Mouse (Mus musculus): ENCODE measurements around the gene Atp8b5. TPM values are rescaled to one million over a fixed set of nuclear protein-coding genes. Genes with fewer than 3 reads are reported as not detected.

Gene Atp8b5
- total and polyA plus RNA-seq, 2 experiments from 2014 or later: 0.11 TPM; not detected in 1

- H3K4me3 ChIP-seq (ENCODE audit: low read depth, low read length): no peak overlapping the region
- DNase-seq (ENCODE audit: low spot score) (no peak), ATAC-seq (ENCODE audit: insufficient read depth, low read depth) (no peak)
- WGBS: 93% methylated on average over 2 of the region's 2 CpGs
- H3K4me1 ChIP-seq (ENCODE audit: control insufficient read depth, insufficient read depth): peaks cover 14% of the 10 kb centered on the region
- TF ChIP-seq EP300 (IDR thresholded peaks at IDR 0.05; ENCODE audit: low read depth) (no peak), CTCF (IDR thresholded peaks at IDR 0.05; ENCODE audit: low read depth) (no peak)
- H3K27ac ChIP-seq (ENCODE audit: low read depth): no peak overlapping the region
- no peak overlapping the region for H3K4me2 ChIP-seq (ENCODE audit: low read depth, low read length)
- peaks cover 24% of the 10 kb centered on the region for H3K36me3 ChIP-seq (replicated peaks; ENCODE audit: control insufficient read depth, insufficient read depth, low read length)
- no peaks in the 10 kb centered on the region for H3K27me3 ChIP-seq (ENCODE audit: control insufficient read depth, insufficient read depth, low read length)
- H3K9ac ChIP-seq (replicated peaks; ENCODE audit: low read depth, low read length): no peak overlapping the region
- H3K9me3 ChIP-seq (replicated peaks; ENCODE audit: control insufficient read depth, low read length): no peaks in the 10 kb centered on the region
Measured at GRCm38 (mm10) chr4:43257040-43257439, 9.9 kb upstream of the Atp8b5 start.

- DNase-seq (ENCODE audit: low spot score) (peak; percentile 27), ATAC-seq (ENCODE audit: insufficient read depth, low read depth) (peak; percentile 51; the same call in 1 of the 2 replicates)
- Histone ChIP-seq H3K4me1 (ENCODE audit: control insufficient read depth, insufficient read depth) (peaks cover 14% of the 10 kb centered on the region), H3K27ac (ENCODE audit: low read depth) (no peak overlapping the region), H3K27me3 (ENCODE audit: control insufficient read depth, insufficient read depth, low read length) (no peaks in the 10 kb centered on the region), H3K9ac (replicated peaks; ENCODE audit: low read depth, low read length) (no peak overlapping the region), H3K4me3 (ENCODE audit: low read depth, low read length) (no peak overlapping the region), H3K4me2 (ENCODE audit: low read depth, low read length) (no peak overlapping the region), H3K9me3 (replicated peaks; ENCODE audit: control insufficient read depth, low read length) (no peaks in the 10 kb centered on the region), H3K36me3 (replicated peaks; ENCODE audit: control insufficient read depth, insufficient read depth, low read length) (peaks cover 21% of the 10 kb centered on the region)
- whole genome bisulfite sequencing: 34% methylated on average over 4 of the region's 4 CpGs
- no peak for TF ChIP-seq CTCF (IDR thresholded peaks at IDR 0.05; ENCODE audit: low read depth)
Measured at GRCm38 (mm10) chr4:43258556-43258955, 8.4 kb upstream of the Atp8b5 start.

- H3K27ac ChIP-seq (ENCODE audit: low read depth): no peak overlapping the region
- H3K27me3 ChIP-seq (ENCODE audit: control insufficient read depth, insufficient read depth, low read length): no peaks in the 10 kb centered on the region
- H3K4me1 ChIP-seq (ENCODE audit: control insufficient read depth, insufficient read depth): peaks cover 14% of the 10 kb centered on the region
- H3K9ac ChIP-seq (replicated peaks; ENCODE audit: low read depth, low read length): no peak overlapping the region
- ATAC-seq (ENCODE audit: insufficient read depth, low read depth) (no peak), DNase-seq (ENCODE audit: low spot score) (no peak)
- WGBS: 74% methylated on average over 3 of the region's 3 CpGs
- peaks cover 18% of the 10 kb centered on the region for H3K36me3 ChIP-seq (replicated peaks; ENCODE audit: control insufficient read depth, insufficient read depth, low read length)
- H3K9me3 ChIP-seq (replicated peaks; ENCODE audit: control insufficient read depth, low read length): no peaks in the 10 kb centered on the region
- TF ChIP-seq CTCF (IDR thresholded peaks at IDR 0.05; ENCODE audit: low read depth) (no peak), EP300 (IDR thresholded peaks at IDR 0.05; ENCODE audit: low read depth) (no peak)
- no peak overlapping the region for H3K4me3 ChIP-seq (ENCODE audit: low read depth, low read length)
- H3K4me2 ChIP-seq (ENCODE audit: low read depth, low read length): no peak overlapping the region
Measured at GRCm38 (mm10) chr4:43259435-43259834, 7.5 kb upstream of the Atp8b5 start.

- Histone ChIP-seq H3K4me2 (ENCODE audit: low read depth, low read length) (no peak overlapping the region), H3K9ac (replicated peaks; ENCODE audit: low read depth, low read length) (no peak overlapping the region), H3K9me3 (replicated peaks; ENCODE audit: control insufficient read depth, low read length) (no peaks in the 10 kb centered on the region), H3K4me3 (ENCODE audit: low read depth, low read length) (no peak overlapping the region), H3K4me1 (ENCODE audit: control insufficient read depth, insufficient read depth) (peaks cover 14% of the 10 kb centered on the region), H3K27me3 (ENCODE audit: control insufficient read depth, insufficient read depth, low read length) (no peaks in the 10 kb centered on the region), H3K27ac (ENCODE audit: low read depth) (no peak overlapping the region), H3K36me3 (replicated peaks; ENCODE audit: control insufficient read depth, insufficient read depth, low read length) (peaks cover 18% of the 10 kb centered on the region)
- DNase-seq (ENCODE audit: low spot score) (no peak), ATAC-seq (ENCODE audit: insufficient read depth, low read depth) (no peak)
- TF ChIP-seq CTCF (IDR thresholded peaks at IDR 0.05; ENCODE audit: low read depth): no peak
- 72% methylated on average over 5 of the region's 5 CpGs for WGBS
Measured at GRCm38 (mm10) chr4:43260096-43260495, 6.9 kb upstream of the Atp8b5 start.

GRCm38 (mm10) chr4:43262821-43263220, 4.1 kb upstream of the Atp8b5 start:
- ATAC-seq (ENCODE audit: insufficient read depth, low read depth) (no peak), DNase-seq (ENCODE audit: low spot score) (no peak)
- no peaks in the 10 kb centered on the region for H3K9me3 ChIP-seq (replicated peaks; ENCODE audit: control insufficient read depth, low read length)
- no peak overlapping the region for H3K9ac ChIP-seq (replicated peaks; ENCODE audit: low read depth, low read length)
- H3K4me2 ChIP-seq (ENCODE audit: low read depth, low read length): no peak overlapping the region
- H3K27me3 ChIP-seq (ENCODE audit: control insufficient read depth, insufficient read depth, low read length): no peaks in the 10 kb centered on the region
- no peaks in the 10 kb centered on the region; the same call in 1 of the 2 replicates for H3K36me3 ChIP-seq (replicated peaks; ENCODE audit: control insufficient read depth, insufficient read depth, low read length)
- peaks cover 14% of the 10 kb centered on the region for H3K4me1 ChIP-seq (ENCODE audit: control insufficient read depth, insufficient read depth)
- TF ChIP-seq EP300 (IDR thresholded peaks at IDR 0.05; ENCODE audit: low read depth) (no peak), CTCF (IDR thresholded peaks at IDR 0.05; ENCODE audit: low read depth) (no peak)
- no peak overlapping the region for H3K27ac ChIP-seq (ENCODE audit: low read depth)
- 79% methylated on average over 6 of the region's 6 CpGs for WGBS
- H3K4me3 ChIP-seq (ENCODE audit: low read depth, low read length): no peak overlapping the region

GRCm38 (mm10) chr4:43266146-43266545, 813 bp upstream of the Atp8b5 start:
- Histone ChIP-seq H3K27ac (ENCODE audit: low read depth) (no peak overlapping the region), H3K4me1 (ENCODE audit: control insufficient read depth, insufficient read depth) (no peaks in the 10 kb centered on the region), H3K9ac (replicated peaks; ENCODE audit: low read depth, low read length) (no peak overlapping the region), H3K4me2 (ENCODE audit: low read depth, low read length) (no peak overlapping the region), H3K27me3 (ENCODE audit: control insufficient read depth, insufficient read depth, low read length) (no peaks in the 10 kb centered on the region), H3K36me3 (replicated peaks; ENCODE audit: control insufficient read depth, insufficient read depth, low read length) (no peaks in the 10 kb centered on the region; the same call in 1 of the 2 replicates), H3K9me3 (replicated peaks; ENCODE audit: control insufficient read depth, low read length) (no peaks in the 10 kb centered on the region), H3K4me3 (ENCODE audit: low read depth, low read length) (no peak overlapping the region)
- DNase-seq (ENCODE audit: low spot score) (no peak), ATAC-seq (ENCODE audit: insufficient read depth, low read depth) (no peak)
- TF ChIP-seq EP300 (IDR thresholded peaks at IDR 0.05; ENCODE audit: low read depth): no peak
- TF ChIP-seq CTCF (IDR thresholded peaks at IDR 0.05; ENCODE audit: low read depth): no peak
- 43% methylated on average over 2 of the region's 2 CpGs for WGBS

Data from heart, postnatal 0 days (tissue).